Mouse (Mus musculus): Measurements from ENCODE around the gene Hagh. TPM values are rescaled to one million over a fixed set of nuclear protein-coding genes. Genes with fewer than 3 reads are reported as not detected.

Hagh gene
- total RNA-seq (2014; rRNA removed) (62.0 and 62.8 TPM in 2 replicates), polyA plus RNA-seq (2015; fragmentation: Nextera tagmentation; extraction: Ambion mirVana) (61.6 and 66.6 TPM in 2 replicates)

- WGBS, result 72% methylated on average over 8 of the region's 8 CpGs
- ATAC-seq (no peak), DNase-seq (no peak)
- H3K27me3 ChIP-seq (ENCODE audit: insufficient read depth, low read length), result no peaks in the 10 kb centered on the region; the same call in 1 of the 2 replicates
- H3K9me3 ChIP-seq (ENCODE audit: low read length), result no peaks in the 10 kb centered on the region
- TF ChIP-seq CTCF (IDR thresholded peaks at IDR 0.05; ENCODE audit: low read depth), result no peak
- no peaks in the 10 kb centered on the region for H3K36me3 ChIP-seq (ENCODE audit: insufficient read depth)
- H3K4me1 ChIP-seq (ENCODE audit: insufficient read depth), result no peaks in the 10 kb centered on the region
- H3K9ac ChIP-seq, result no peak within 1 kb of the TSS
- no peak within 1 kb of the TSS for H3K4me3 ChIP-seq (ENCODE audit: low read depth, low read length)
- H3K4me2 ChIP-seq (ENCODE audit: low read depth), result no peak within 1 kb of the TSS
- H3K27ac ChIP-seq (ENCODE audit: low read depth, low read length), result no peak within 1 kb of the TSS
Observed at GRCm38 (mm10) chr17:24839842-24840241, at the start of gene Hagh. Gene Hagh (plus strand): TSS chr17:24840143.

GRCm38 (mm10) chr17:24792190-24792589 is 47.8 kb upstream of the Hagh start:
- TF ChIP-seq CTCF (IDR thresholded peaks at IDR 0.05; ENCODE audit: low read depth), result no peak
- no peak overlapping the region for H3K4me2 ChIP-seq (ENCODE audit: low read depth)
- no peak overlapping the region for H3K9ac ChIP-seq
- DNase-seq (no peak), ATAC-seq (no peak)
- no peak overlapping the region for H3K4me3 ChIP-seq (ENCODE audit: low read depth, low read length)
- WGBS, result 82% methylated on average over 8 of the region's 8 CpGs
- no peaks in the 10 kb centered on the region for H3K36me3 ChIP-seq (ENCODE audit: insufficient read depth)
- no peak overlapping the region for H3K27ac ChIP-seq (ENCODE audit: low read depth, low read length)
- H3K9me3 ChIP-seq (ENCODE audit: low read length), result no peaks in the 10 kb centered on the region
- H3K4me1 ChIP-seq (ENCODE audit: insufficient read depth), result no peaks in the 10 kb centered on the region
- no peaks in the 10 kb centered on the region for H3K27me3 ChIP-seq (ENCODE audit: insufficient read depth, low read length)

GRCm38 (mm10) chr17:24794791-24795190 is 45.2 kb upstream of the Hagh start:
- H3K9ac ChIP-seq, result no peak overlapping the region
- DNase-seq (no peak), ATAC-seq (no peak)
- H3K27me3 ChIP-seq (ENCODE audit: insufficient read depth, low read length), result 0 out of 2 replicates have a peak, but pooled peaks cover 3% of the 10 kb centered on the region
- no peaks in the 10 kb centered on the region for H3K4me1 ChIP-seq (ENCODE audit: insufficient read depth)
- H3K9me3 ChIP-seq (ENCODE audit: low read length), result no peaks in the 10 kb centered on the region
- WGBS, result 67% methylated on average over 12 of the region's 12 CpGs
- H3K4me3 ChIP-seq (ENCODE audit: low read depth, low read length), result no peak overlapping the region
- H3K36me3 ChIP-seq (ENCODE audit: insufficient read depth), result no peaks in the 10 kb centered on the region
- H3K4me2 ChIP-seq (ENCODE audit: low read depth), result no peak overlapping the region
- no peak for TF ChIP-seq CTCF (IDR thresholded peaks at IDR 0.05; ENCODE audit: low read depth)
- no peak overlapping the region for H3K27ac ChIP-seq (ENCODE audit: low read depth, low read length)

- Histone ChIP-seq H3K27ac (ENCODE audit: low read depth, low read length) (no peak overlapping the region), H3K4me3 (ENCODE audit: low read depth, low read length) (no peak overlapping the region), H3K27me3 (ENCODE audit: insufficient read depth, low read length) (0 out of 2 replicates have a peak, but pooled peaks cover 4% of the 10 kb centered on the region), H3K9me3 (ENCODE audit: low read length) (no peaks in the 10 kb centered on the region), H3K9ac (no peak overlapping the region), H3K4me1 (ENCODE audit: insufficient read depth) (no peaks in the 10 kb centered on the region), H3K4me2 (ENCODE audit: low read depth) (no peak overlapping the region), H3K36me3 (ENCODE audit: insufficient read depth) (no peaks in the 10 kb centered on the region)
- no peak for TF ChIP-seq CTCF (IDR thresholded peaks at IDR 0.05; ENCODE audit: low read depth)
- WGBS, result 75% methylated on average over 3 of the region's 3 CpGs
- ATAC-seq (no peak), DNase-seq (no peak)
Observed at GRCm38 (mm10) chr17:24796969-24797368, 43.0 kb upstream of the Hagh start.

GRCm38 (mm10) chr17:24798229-24798628 is 41.7 kb upstream of the Hagh start:
- Histone ChIP-seq H3K36me3 (ENCODE audit: insufficient read depth) (no peaks in the 10 kb centered on the region), H3K27ac (ENCODE audit: low read depth, low read length) (no peak overlapping the region), H3K4me2 (ENCODE audit: low read depth) (no peak overlapping the region), H3K4me3 (ENCODE audit: low read depth, low read length) (no peak overlapping the region), H3K9me3 (ENCODE audit: low read length) (no peaks in the 10 kb centered on the region), H3K27me3 (ENCODE audit: insufficient read depth, low read length) (0 out of 2 replicates have a peak, but pooled peaks cover 4% of the 10 kb centered on the region), H3K4me1 (ENCODE audit: insufficient read depth) (no peaks in the 10 kb centered on the region), H3K9ac (no peak overlapping the region)
- ATAC-seq (no peak), DNase-seq (no peak)
- 60% methylated on average over 9 of the region's 9 CpGs for WGBS
- no peak for TF ChIP-seq CTCF (IDR thresholded peaks at IDR 0.05; ENCODE audit: low read depth)

- Histone ChIP-seq H3K4me3 (ENCODE audit: low read depth, low read length) (no peak overlapping the region), H3K27ac (ENCODE audit: low read depth, low read length) (no peak overlapping the region), H3K27me3 (ENCODE audit: insufficient read depth, low read length) (peaks cover 5% of the 10 kb centered on the region), H3K9ac (no peak overlapping the region), H3K4me1 (ENCODE audit: insufficient read depth) (0 out of 2 replicates have a peak, but pooled peaks cover 4% of the 10 kb centered on the region), H3K36me3 (ENCODE audit: insufficient read depth) (no peaks in the 10 kb centered on the region), H3K9me3 (ENCODE audit: low read length) (no peaks in the 10 kb centered on the region), H3K4me2 (ENCODE audit: low read depth) (no peak overlapping the region)
- WGBS, result 93% methylated on average over 4 of the region's 4 CpGs
- ATAC-seq (no peak), DNase-seq (no peak)
- TF ChIP-seq CTCF (IDR thresholded peaks at IDR 0.05; ENCODE audit: low read depth), result no peak
Observed at GRCm38 (mm10) chr17:24799476-24799875, 40.5 kb upstream of the Hagh start.

GRCm38 (mm10) chr17:24800524-24800923 is 39.4 kb upstream of the Hagh start:
- 51% methylated on average over 3 of the region's 3 CpGs for WGBS
- H3K9me3 ChIP-seq (ENCODE audit: low read length), result no peaks in the 10 kb centered on the region
- no peak overlapping the region for H3K4me2 ChIP-seq (ENCODE audit: low read depth)
- no peak for TF ChIP-seq CTCF (IDR thresholded peaks at IDR 0.05; ENCODE audit: low read depth)
- H3K27me3 ChIP-seq (ENCODE audit: insufficient read depth, low read length), result peaks cover 8% of the 10 kb centered on the region
- no peak for ATAC-seq
- no peak for DNase-seq
- H3K9ac ChIP-seq, result no peak overlapping the region
- H3K4me3 ChIP-seq (ENCODE audit: low read depth, low read length), result no peak overlapping the region
- H3K36me3 ChIP-seq (ENCODE audit: insufficient read depth), result no peaks in the 10 kb centered on the region
- no peak overlapping the region for H3K27ac ChIP-seq (ENCODE audit: low read depth, low read length)
- 0 out of 2 replicates have a peak, but pooled peaks cover 4% of the 10 kb centered on the region for H3K4me1 ChIP-seq (ENCODE audit: insufficient read depth)
